Mouse (Mus musculus): ENCODE measurements at regions not wholly inside any gene's neighbourhood (a gene's known extent, or its start where the extent isn't known, plus 50 kb on each side); places are given as distances from the start of the nearest gene placed in this dataset.

DNA sequence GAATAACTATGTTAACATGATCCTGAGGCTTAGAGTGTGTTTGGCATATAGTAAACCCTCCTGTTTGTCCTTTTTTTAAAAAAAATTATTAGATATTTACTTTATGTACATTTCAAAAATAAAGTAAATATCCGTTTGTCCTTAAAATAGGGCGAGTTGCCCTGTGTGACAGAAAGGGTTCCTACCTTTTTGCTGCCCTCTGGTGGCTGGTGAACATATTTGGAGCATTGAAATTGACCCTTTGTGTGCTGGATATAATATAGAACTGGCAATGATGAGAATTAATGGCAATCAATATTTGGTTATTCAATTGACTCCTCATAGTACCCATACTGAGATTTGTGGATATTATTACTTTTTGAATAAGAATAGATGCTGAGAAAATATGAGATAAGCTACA lies 723.8 kb upstream of the 2610301B20Rik start:
- DNase-seq (ENCODE audit: low read depth) = peak; percentile 47
- no peak for TF ChIP-seq POLR2A (IDR thresholded peaks at IDR 0.05; ENCODE audit: borderline replicate concordance, extremely low read depth, insufficient read depth, insufficient read length, poor library complexity, severe bottlenecking)
- peak; percentile 48; the same call in 1 of the 2 replicates for TF ChIP-seq CTCF (IDR thresholded peaks at IDR 0.05; ENCODE audit: borderline replicate concordance, extremely low read depth, insufficient read depth, insufficient read length)

DNA sequence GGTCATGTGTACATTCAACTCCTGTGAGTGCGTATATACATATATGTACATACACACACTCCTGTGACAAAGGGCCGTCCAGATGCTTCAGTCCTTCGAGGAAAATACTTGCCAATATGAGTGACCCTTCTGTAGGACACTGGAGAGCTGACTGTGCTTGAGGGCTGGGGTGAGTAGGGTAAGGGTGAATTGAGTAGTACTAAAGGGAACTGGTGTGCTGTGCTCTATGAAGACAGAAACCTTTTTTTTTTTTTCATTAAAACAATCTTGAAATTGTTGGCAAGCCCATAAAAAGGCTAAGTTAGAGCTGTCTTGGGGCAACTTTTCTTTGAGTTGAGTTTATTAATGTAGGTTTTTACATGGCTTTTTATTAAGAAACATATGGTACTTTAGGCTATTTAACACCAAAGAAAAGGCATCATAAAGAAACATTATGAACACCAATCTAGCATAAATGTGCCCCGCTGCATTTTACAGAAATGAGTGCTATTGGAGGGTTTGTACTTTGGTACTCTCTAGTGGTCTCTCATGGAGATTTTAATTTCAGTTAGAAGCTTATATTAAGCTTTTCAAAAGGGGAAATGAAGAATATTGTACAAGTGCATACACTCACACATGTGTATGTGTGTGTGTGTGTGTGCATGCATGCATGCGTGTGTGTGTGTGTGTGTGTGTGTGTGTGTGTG lies 718.5 kb upstream of the 2610301B20Rik start:
- DNase-seq (ENCODE audit: low read depth) = no peak
- TF ChIP-seq CTCF (IDR thresholded peaks at IDR 0.05; ENCODE audit: borderline replicate concordance, extremely low read depth, insufficient read depth, insufficient read length) = no peak
- no peak for TF ChIP-seq POLR2A (IDR thresholded peaks at IDR 0.05; ENCODE audit: borderline replicate concordance, extremely low read depth, insufficient read depth, insufficient read length, poor library complexity, severe bottlenecking)

DNA sequence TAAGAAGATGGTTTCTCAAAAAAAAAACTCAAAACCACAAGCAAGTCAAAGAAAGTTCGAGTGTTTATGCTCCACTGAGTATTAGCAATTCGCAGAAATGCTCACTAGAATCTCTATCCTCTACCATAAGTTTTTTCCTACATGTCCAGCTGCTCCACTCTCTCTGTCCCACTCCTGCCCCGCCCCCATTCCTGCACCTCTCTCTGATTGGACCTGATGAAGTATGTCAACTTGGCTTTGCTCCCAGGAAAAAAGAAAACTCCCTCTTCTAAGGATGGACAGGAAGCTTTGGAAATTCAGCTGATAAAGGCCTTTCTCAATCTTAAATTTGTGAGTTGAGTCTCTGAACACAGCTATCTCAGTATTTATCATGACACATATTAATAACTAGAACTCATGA lies 684.4 kb upstream of the 2610301B20Rik start:
- DNase-seq (ENCODE audit: low read depth) = peak; percentile 28
- TF ChIP-seq CTCF (IDR thresholded peaks at IDR 0.05; ENCODE audit: borderline replicate concordance, extremely low read depth, insufficient read depth, insufficient read length) (no peak), POLR2A (IDR thresholded peaks at IDR 0.05; ENCODE audit: borderline replicate concordance, extremely low read depth, insufficient read depth, insufficient read length, poor library complexity, severe bottlenecking) (no peak)

GRCm38 (mm10) chr4:10197245-10197943 lies 676.9 kb upstream of the 2610301B20Rik start:
- TF ChIP-seq CTCF (IDR thresholded peaks at IDR 0.05; ENCODE audit: borderline replicate concordance, extremely low read depth, insufficient read depth, insufficient read length) (no peak), POLR2A (IDR thresholded peaks at IDR 0.05; ENCODE audit: borderline replicate concordance, extremely low read depth, insufficient read depth, insufficient read length, poor library complexity, severe bottlenecking) (no peak)
- peak; percentile 59 for DNase-seq (ENCODE audit: low read depth)

GRCm38 (mm10) chr4:10201835-10202234 lies 672.5 kb upstream of the 2610301B20Rik start:
- peak; percentile 16 for DNase-seq (ENCODE audit: low read depth)
- peak; percentile 5; the same call in 1 of the 2 replicates for TF ChIP-seq CTCF (IDR thresholded peaks at IDR 0.05; ENCODE audit: borderline replicate concordance, extremely low read depth, insufficient read depth, insufficient read length)
- no peak for TF ChIP-seq POLR2A (IDR thresholded peaks at IDR 0.05; ENCODE audit: borderline replicate concordance, extremely low read depth, insufficient read depth, insufficient read length, poor library complexity, severe bottlenecking)

GRCm38 (mm10) chr4:10204224-10204623 lies 670.1 kb upstream of the 2610301B20Rik start:
- no peak for DNase-seq (ENCODE audit: low read depth)
- TF ChIP-seq POLR2A (IDR thresholded peaks at IDR 0.05; ENCODE audit: borderline replicate concordance, extremely low read depth, insufficient read depth, insufficient read length, poor library complexity, severe bottlenecking) (no peak), CTCF (IDR thresholded peaks at IDR 0.05; ENCODE audit: borderline replicate concordance, extremely low read depth, insufficient read depth, insufficient read length) (no peak)

- peak; percentile 59 for DNase-seq (ENCODE audit: low read depth)
- TF ChIP-seq CTCF (IDR thresholded peaks at IDR 0.05; ENCODE audit: borderline replicate concordance, extremely low read depth, insufficient read depth, insufficient read length) (no peak), POLR2A (IDR thresholded peaks at IDR 0.05; ENCODE audit: borderline replicate concordance, extremely low read depth, insufficient read depth, insufficient read length, poor library complexity, severe bottlenecking) (no peak)
Measured at GRCm38 (mm10) chr4:10209324-10209923, 664.9 kb upstream of the 2610301B20Rik start.

GRCm38 (mm10) chr4:10211303-10211702 lies 663.0 kb upstream of the 2610301B20Rik start:
- TF ChIP-seq POLR2A (IDR thresholded peaks at IDR 0.05; ENCODE audit: borderline replicate concordance, extremely low read depth, insufficient read depth, insufficient read length, poor library complexity, severe bottlenecking) (no peak), CTCF (IDR thresholded peaks at IDR 0.05; ENCODE audit: borderline replicate concordance, extremely low read depth, insufficient read depth, insufficient read length) (no peak)
- DNase-seq (ENCODE audit: low read depth) = no peak

DNA sequence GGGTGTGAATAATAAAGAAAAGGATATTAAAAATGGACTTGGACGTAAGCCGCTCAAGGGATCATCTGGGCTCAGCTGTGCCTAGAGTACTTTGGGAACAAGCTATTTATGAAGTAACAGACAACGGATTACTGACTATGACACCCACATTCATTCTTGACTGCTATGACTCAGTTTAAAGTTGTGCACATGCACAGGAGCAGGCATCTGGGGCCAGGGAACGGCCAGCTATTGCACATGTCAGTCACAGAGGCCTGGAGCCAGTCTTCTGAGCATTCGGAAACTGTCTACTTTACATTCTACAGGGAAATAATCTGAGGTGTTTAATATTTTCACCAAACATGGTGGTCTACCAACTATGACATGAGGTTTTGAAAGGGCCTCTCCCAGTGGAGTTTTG lies 639.0 kb upstream of the 2610301B20Rik start:
- no peak for DNase-seq (ENCODE audit: low read depth)
- no peak for TF ChIP-seq CTCF (IDR thresholded peaks at IDR 0.05; ENCODE audit: borderline replicate concordance, extremely low read depth, insufficient read depth, insufficient read length)
- no peak for TF ChIP-seq POLR2A (IDR thresholded peaks at IDR 0.05; ENCODE audit: borderline replicate concordance, extremely low read depth, insufficient read depth, insufficient read length, poor library complexity, severe bottlenecking)

- TF ChIP-seq CTCF (IDR thresholded peaks at IDR 0.05; ENCODE audit: borderline replicate concordance, extremely low read depth, insufficient read depth, insufficient read length) = no peak
- no peak for DNase-seq (ENCODE audit: low read depth)
Measured at GRCm38 (mm10) chr4:10242117-10242516, 632.2 kb upstream of the 2610301B20Rik start.

GRCm38 (mm10) chr4:10242909-10243308 lies 631.4 kb upstream of the 2610301B20Rik start:
- TF ChIP-seq POLR2A (IDR thresholded peaks at IDR 0.05; ENCODE audit: borderline replicate concordance, extremely low read depth, insufficient read depth, insufficient read length, poor library complexity, severe bottlenecking) = no peak
- no peak for TF ChIP-seq CTCF (IDR thresholded peaks at IDR 0.05; ENCODE audit: borderline replicate concordance, extremely low read depth, insufficient read depth, insufficient read length)
- no peak for DNase-seq (ENCODE audit: low read depth)
